Mouse (Mus musculus): ENCODE results near the gene Wdr92. TPM values are rescaled to one million over a fixed set of nuclear protein-coding genes. Genes with fewer than 3 reads are reported as not detected.

The Wdr92 gene
- 11.2 TPM for polyA plus RNA-seq (2017; shearing (Covaris generic))

DNA sequence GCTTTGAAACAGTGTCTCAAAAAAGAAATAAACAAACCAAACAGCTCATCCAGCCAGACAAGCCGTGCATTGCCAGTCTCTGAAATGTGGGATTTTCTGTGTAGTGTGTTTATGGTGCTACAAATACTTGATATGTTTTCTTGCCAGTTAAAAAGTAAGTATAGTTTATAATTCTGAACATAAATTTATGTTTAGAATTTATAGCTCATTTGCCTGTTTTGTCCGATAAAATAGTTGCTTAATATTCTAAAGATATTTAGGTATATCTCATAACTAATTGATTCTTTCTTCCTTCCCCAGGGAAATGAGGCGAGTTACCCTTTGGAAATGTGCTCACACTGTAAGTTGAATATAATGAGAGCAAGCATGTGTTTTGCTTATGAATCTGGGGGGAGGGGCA lies at the start of gene Wdr92:
Wdr92 (plus strand) TSS at position 301 of the 400 bp plus-strand sequence.

DNA sequence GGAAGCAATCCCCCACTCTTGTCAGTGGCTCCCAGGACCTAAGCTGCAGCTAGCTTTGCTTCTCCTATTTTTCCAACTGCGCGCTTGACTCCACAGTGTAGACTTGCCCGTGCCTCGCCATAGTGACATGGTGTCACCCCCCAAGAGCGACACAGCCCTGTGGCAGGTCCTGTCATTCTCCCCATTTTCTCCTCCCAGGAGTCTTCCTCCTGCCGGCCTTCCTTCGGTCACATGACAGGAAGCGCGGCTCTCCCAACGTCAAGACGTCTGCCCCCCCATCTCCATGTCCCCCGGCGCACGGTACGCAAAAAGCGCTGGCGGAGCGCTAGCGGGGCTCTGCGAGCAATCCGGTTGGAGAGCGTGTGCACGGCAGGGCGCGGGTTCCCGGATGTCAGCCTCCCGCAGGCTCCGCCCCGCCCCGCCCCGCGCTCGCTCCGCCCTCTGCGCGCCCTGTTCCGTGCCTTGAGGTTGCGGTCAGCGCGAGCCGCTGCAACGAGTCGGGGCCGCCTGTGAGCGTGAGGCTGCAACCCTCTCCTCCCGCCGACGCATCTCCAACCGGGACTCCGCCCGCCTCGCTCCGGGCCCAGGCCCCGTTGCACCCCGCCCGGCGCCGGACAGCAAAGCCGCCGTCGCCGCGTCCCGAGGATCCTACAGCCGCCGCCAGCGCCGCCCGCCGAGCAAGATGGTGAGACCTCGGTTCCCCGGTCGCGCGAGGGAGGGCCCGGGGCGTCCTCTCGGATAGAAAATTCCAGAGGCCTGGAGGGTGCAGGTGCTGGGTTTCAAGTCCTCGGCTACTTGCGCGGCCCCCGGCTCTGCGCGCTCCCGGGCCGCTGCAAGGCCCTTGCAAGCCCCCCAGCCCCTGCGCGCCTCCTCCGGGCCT lies 22.8 kb upstream of the Wdr92 start, which contains the start of gene Ppp3r1:
Ppp3r1 (plus strand) TSS at position 406 of the 880 bp plus-strand sequence.

DNA sequence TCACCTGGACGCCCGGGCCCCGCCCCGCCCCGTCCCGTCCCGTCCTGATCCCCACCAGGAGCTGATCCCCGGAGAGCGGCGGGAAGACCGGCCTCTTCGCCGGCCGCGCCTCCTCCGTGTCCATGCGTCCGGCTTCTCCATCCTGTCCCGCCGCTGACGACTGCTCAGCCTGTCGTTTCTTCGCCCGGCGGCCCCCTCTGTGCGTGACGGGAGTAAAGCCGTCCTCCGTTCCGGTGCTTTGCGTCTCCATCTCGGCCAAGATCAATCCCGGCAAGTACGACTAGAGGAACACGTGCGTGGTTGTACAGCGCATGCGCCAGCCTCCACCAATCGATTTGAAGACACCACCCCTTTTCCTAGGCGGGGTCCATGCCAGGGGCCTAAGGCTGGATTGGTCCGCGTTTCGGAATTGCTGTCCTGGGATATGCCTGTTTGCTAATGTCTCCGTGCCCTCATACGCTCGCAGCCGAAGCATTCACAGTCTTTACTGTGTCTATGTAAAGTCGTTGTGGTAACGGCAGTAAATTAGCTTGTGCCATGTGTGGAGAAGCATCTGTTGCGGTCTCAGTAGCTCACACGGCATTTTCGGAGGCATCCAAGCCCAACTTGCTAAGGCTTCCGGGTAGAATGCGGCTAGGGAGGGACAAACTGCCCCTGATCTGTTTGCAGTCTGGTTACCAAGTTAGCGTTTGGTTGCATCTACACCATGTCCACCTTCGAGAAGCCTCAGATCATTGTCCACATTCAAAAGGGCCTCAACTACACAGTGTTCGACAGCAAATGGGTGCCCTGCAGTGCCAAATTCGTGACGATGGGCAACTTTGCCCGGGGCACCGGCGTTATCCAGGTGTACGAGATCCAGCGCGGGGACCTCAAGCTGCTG lies 29.6 kb downstream of the Wdr92 start, which contains the start of gene Pno1:
Pno1 (minus strand) TSS at position 311 of the 883 bp plus-strand sequence.

DNA sequence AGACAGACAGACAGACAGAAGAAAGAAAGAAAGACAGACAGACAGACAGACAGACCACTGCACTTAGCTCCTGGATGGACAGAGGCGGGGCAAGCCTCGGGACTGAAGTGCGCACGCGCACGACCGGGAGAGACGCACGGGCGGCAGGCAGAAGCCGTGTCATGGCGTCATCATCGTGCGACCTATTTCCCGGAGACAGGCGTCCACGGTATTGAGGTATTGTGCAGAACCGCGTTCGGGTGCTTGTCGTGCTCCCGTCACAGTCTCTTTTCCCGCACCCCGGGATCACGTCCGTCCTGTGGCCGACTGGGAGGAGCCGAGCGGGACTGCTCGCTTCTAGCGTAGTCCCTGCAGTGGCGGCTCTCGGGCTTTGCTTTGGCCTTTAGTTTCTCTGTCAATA lies 75.5 kb downstream of the Wdr92 start, which contains the start of gene C1d:
C1d (plus strand) TSS at position 137 of the 400 bp plus-strand sequence.

Other genes with a start within 250 kb of the Wdr92 start
- 0.52 TPM for gene Fbxo48, start 230.7 kb upstream of the Wdr92 start, polyA plus RNA-seq (2017; shearing (Covaris generic))
- 8.6 TPM for gene Cnrip1, start 130.5 kb upstream of the Wdr92 start, polyA plus RNA-seq (2017; shearing (Covaris generic))
- 33.0 TPM for gene Plek, start 129.7 kb upstream of the Wdr92 start, polyA plus RNA-seq (2017; shearing (Covaris generic))
- gene Ppp3r1, start 22.8 kb upstream of the Wdr92 start, polyA plus RNA-seq (2017; shearing (Covaris generic)), result 85.4 TPM
- gene Pno1, start 29.5 kb downstream of the Wdr92 start, polyA plus RNA-seq (2017; shearing (Covaris generic)), result 37.6 TPM
- gene C1d, start 75.5 kb downstream of the Wdr92 start, polyA plus RNA-seq (2017; shearing (Covaris generic)), result 30.0 TPM

Data from effector memory CD4-positive, alpha-beta T cell, adult 5 months (primary cell).